Mouse (Mus musculus): ENCODE data around the gene Hist1h4c. TPM values are rescaled to one million over a fixed set of nuclear protein-coding genes. Genes with fewer than 3 reads are reported as not detected.
A peak's percentile ranks its signal among the peaks of the same experiment; 100 is the strongest.

The Hist1h4c gene
- polyA plus RNA-seq, 1 experiment from 2014 or later = 2.5 TPM

DNA sequence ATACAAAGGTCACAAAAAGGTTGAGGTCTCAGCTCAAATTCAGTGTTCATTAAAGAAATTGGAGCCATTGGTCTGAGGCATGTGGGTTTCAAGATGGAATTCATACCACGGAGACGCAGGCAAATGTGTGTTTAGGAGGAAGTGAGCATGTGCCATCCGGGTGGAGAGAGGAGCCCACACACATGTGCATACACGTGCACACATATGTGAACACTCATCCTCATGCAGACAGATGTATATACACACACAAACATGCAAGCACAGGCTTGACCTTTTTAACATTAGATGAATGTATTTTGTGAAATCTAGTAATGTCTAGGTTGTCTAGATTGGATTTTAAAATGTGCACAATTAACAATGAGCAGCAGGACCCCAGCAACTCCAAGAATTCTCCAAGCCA lies 4.0 kb upstream of the Hist1h4c start:
- no peaks in the 10 kb centered on the region; the same call in 1 of the 2 replicates for H3K27me3 ChIP-seq
- peaks cover 14% of the 10 kb centered on the region for H3K4me1 ChIP-seq (replicated peaks)
- no peaks in the 10 kb centered on the region for H3K9me3 ChIP-seq
- no peak overlapping the region for H3K4me2 ChIP-seq
- no peak overlapping the region for H3K27ac ChIP-seq (replicated peaks)
- no peak overlapping the region for H3K9ac ChIP-seq
- no peak overlapping the region for H3K4me3 ChIP-seq
- H3K36me3 ChIP-seq = no peaks in the 10 kb centered on the region
- no peak for ATAC-seq (ENCODE audit: low read depth)
- WGBS = 86% methylated on average over 4 of the region's 4 CpGs

DNA sequence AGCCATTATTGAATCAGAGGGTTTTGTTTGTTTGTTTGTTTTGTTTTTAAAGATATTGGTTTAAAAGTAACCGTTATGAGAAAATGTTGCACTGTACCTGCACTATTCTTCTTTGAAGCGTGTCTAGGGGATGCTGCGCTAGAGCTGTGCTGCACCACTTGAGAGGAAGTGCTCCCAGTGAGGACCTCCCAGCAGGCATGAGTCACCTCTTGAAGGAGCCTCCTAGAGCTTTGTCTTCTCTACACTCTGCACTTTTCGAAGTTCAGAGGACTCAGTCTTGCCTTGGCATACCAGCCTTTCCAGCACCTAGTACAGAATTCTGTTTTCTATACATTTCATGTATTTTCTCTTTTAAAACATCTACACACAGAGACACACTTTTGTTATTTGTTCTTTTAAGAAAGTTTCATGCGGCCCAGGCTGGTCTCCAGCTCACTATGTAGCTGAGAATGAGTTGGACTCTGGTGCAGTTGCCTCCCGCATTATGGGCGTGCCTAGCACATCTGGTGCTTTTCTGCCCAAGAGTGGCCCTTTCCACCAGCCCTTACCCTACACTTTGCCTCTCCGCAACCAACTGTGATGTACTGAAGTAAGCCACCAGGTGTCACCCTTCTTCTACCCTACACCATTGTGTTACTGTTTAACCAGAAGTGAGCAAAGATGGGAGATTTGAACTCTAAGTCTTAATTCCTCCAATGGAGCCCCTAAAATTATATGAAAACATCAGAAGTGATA lies 2.7 kb upstream of the Hist1h4c start:
- no peaks in the 10 kb centered on the region; the same call in 1 of the 2 replicates for H3K27me3 ChIP-seq
- H3K27ac ChIP-seq (replicated peaks) = no peak overlapping the region

DNA sequence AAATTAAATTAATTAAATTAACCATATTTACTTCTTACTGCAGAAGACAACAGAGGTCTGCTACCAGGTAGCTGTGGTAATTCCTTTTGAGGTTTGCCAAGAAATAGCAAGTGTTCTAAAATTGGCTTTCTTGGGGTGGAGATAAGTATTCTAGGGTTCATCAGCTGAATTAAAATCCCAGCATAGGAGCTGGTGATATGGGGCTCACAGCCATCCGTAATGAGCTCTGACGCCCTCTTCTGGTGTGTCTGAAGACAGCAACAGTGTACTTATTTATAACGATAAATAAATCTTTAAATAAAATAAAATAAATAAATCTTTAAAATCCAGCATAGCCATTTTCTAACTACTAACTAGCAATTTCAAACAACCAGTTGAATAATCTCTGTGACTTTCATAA lies 1.5 kb upstream of the Hist1h4c start:
- no peak for ATAC-seq (ENCODE audit: low read depth)
- H3K36me3 ChIP-seq = no peaks in the 10 kb centered on the region
- no peaks in the 10 kb centered on the region for H3K9me3 ChIP-seq
- no peak overlapping the region for H3K4me2 ChIP-seq
- no peak overlapping the region for H3K4me3 ChIP-seq
- H3K27ac ChIP-seq (replicated peaks) = no peak overlapping the region
- no peak overlapping the region for H3K9ac ChIP-seq
- no peaks in the 10 kb centered on the region; the same call in 1 of the 2 replicates for H3K27me3 ChIP-seq
- peaks cover 14% of the 10 kb centered on the region for H3K4me1 ChIP-seq (replicated peaks)
- 68% methylated on average over 3 of the region's 3 CpGs for WGBS

More for the DNA sequence above, 2.7 kb upstream of the Hist1h4c start:
- H3K4me1 ChIP-seq (replicated peaks) = peaks cover 14% of the 10 kb centered on the region
- peak; percentile 49; the same call in 1 of the 2 replicates for ATAC-seq (ENCODE audit: low read depth)
- H3K4me3 ChIP-seq = no peak overlapping the region
- no peak overlapping the region for H3K9ac ChIP-seq
- 36% methylated on average over 8 of the region's 8 CpGs for WGBS
- no peaks in the 10 kb centered on the region for H3K9me3 ChIP-seq
- H3K4me2 ChIP-seq = no peak overlapping the region
- no peaks in the 10 kb centered on the region for H3K36me3 ChIP-seq

DNA sequence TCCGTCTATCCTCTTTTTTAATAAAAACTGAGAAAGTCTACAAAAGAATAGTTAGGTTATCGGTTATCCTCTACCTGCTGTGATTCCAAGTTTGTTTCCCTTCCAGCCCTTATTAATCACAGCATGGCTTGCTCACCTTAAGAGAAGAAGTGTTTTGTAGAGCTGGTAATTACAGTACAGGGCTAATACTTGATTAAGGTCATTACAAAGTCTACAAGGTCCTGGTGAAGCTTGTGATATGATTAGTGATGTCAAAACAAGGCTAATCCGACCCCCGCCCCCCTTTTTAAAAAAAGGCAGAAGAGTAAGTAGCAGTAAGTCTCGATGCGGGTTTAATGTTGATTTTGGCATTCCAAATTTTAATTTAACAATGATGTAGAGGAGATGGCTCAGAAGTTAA lies 742 bp upstream of the Hist1h4c start:
- no peak for ATAC-seq (ENCODE audit: low read depth)
- H3K4me2 ChIP-seq = peak overlapping the region; percentile 73
- H3K36me3 ChIP-seq = no peaks in the 10 kb centered on the region
- no peaks in the 10 kb centered on the region for H3K9me3 ChIP-seq
- peak overlapping the region; percentile 48; the same call in 1 of the 2 replicates for H3K9ac ChIP-seq
- H3K4me3 ChIP-seq = no peak overlapping the region
- H3K4me1 ChIP-seq (replicated peaks) = peaks cover 14% of the 10 kb centered on the region
- no peaks in the 10 kb centered on the region; the same call in 1 of the 2 replicates for H3K27me3 ChIP-seq
- peak overlapping the region; percentile 70 for H3K27ac ChIP-seq (replicated peaks)
- 73% methylated on average over 6 of the region's 6 CpGs for WGBS

DNA sequence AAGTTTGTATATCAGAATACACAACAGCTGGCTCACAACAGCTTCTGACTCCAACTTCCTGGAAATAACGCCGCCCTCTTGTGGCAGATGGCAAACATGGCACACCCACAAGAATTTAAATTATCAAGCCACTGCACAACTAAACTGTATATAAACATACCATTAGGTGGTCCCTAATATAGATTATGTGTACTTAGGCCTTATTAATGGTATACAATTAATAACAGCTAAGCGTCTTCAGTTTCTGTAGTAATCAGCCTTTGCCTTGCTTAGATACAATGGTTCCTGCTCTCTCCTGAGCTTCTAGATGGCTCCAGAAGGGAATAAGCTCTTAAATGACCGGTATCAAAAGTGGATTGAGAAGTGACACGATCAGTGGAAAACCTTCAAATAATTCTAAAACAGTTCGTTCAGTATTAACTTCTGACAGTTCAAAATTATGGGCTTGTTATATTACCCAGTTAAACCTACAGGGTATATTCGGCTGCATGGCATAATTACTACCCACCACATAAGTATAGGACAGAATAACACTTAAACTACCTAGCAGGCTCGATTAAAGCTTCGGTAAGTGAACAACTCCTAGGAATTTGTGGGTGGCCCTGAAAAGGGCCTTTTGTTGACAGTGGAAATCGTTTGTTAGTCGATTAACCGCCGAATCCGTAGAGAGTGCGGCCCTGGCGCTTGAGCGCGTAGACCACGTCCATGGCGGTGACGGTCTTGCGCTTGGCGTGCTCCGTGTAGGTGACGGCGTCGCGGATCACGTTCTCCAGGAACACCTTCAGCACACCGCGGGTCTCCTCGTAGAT lies 559 bp downstream of the Hist1h4c start:
- Histone ChIP-seq H3K27me3 (no peaks in the 10 kb centered on the region), H3K9me3 (no peaks in the 10 kb centered on the region), H3K9ac (peak overlapping the region; percentile 71), H3K4me3 (peak overlapping the region; percentile 45), H3K36me3 (no peaks in the 10 kb centered on the region), H3K4me2 (peak overlapping the region; percentile 73), H3K27ac (replicated peaks) (peak overlapping the region; percentile 92), H3K4me1 (replicated peaks) (peaks cover 14% of the 10 kb centered on the region)
- peak; percentile 82 for ATAC-seq (ENCODE audit: low read depth)
- WGBS = under 1% methylated on average over 27 of the region's 32 CpGs

DNA sequence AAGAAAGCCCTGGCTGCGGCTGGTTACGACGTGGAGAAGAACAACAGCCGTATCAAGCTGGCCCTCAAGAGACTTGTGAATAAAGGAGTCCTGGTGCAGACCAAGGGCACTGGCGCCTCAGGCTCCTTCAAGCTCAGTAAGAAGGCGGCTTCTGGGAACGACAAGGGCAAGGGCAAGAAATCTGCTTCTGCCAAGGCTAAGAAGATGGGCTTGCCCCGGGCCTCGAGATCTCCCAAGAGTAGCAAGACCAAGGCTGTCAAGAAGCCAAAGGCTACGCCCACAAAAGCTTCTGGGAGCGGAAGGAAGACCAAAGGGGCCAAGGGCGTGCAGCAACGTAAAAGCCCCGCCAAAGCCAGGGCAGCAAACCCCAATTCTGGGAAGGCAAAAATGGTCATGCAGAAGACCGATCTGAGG lies 2.2 kb downstream of the Hist1h4c start:
- WGBS = 67% methylated on average over 15 of the region's 15 CpGs
- H3K4me1 ChIP-seq (replicated peaks) = peaks cover 14% of the 10 kb centered on the region

DNA sequence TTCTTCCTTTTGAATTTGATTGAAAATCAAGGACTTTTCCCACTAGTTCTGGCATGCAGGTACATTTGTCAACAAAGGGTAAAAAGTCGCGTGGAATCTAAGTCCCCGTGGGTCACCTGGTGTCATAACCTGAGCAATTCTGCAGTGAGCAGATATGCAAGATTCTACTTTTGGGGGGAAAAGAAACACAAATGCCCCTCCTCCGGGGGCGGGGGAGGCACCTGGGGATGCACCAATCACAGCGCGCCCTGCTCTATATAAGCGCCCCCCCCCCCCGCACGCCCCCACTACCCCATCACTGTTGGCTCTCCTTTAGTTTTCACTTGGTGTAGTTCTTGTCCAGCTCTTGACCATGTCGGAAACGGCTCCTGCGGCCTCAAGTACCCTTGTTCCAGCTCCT lies 2.7 kb downstream of the Hist1h4c start, which contains the start of gene Hist1h1t:
TSS of gene Hist1h1t (plus strand) at position 301 of the 400 bp plus-strand sequence.
- Histone ChIP-seq H3K4me1 (replicated peaks) (peaks cover 14% of the 10 kb centered on the region), H3K4me2 (peak within 1 kb of the TSS; percentile 12; the same call in 1 of the 2 replicates), H3K27me3 (no peaks in the 10 kb centered on the region), H3K36me3 (no peaks in the 10 kb centered on the region), H3K27ac (replicated peaks) (no peak within 1 kb of the TSS), H3K9me3 (no peaks in the 10 kb centered on the region), H3K9ac (no peak within 1 kb of the TSS), H3K4me3 (no peak within 1 kb of the TSS)
- no peak for ATAC-seq (ENCODE audit: low read depth)
- WGBS = 54% methylated on average over 9 of the region's 13 CpGs

More for the DNA sequence above, 2.2 kb downstream of the Hist1h4c start:
- no peaks in the 10 kb centered on the region for H3K36me3 ChIP-seq
- no peak overlapping the region for H3K27ac ChIP-seq (replicated peaks)
- H3K9ac ChIP-seq = no peak overlapping the region
- ATAC-seq (ENCODE audit: low read depth) = no peak
- H3K4me3 ChIP-seq = no peak overlapping the region
- H3K4me2 ChIP-seq = peak overlapping the region; percentile 12; the same call in 1 of the 2 replicates
- H3K9me3 ChIP-seq = no peaks in the 10 kb centered on the region
- H3K27me3 ChIP-seq = no peaks in the 10 kb centered on the region

DNA sequence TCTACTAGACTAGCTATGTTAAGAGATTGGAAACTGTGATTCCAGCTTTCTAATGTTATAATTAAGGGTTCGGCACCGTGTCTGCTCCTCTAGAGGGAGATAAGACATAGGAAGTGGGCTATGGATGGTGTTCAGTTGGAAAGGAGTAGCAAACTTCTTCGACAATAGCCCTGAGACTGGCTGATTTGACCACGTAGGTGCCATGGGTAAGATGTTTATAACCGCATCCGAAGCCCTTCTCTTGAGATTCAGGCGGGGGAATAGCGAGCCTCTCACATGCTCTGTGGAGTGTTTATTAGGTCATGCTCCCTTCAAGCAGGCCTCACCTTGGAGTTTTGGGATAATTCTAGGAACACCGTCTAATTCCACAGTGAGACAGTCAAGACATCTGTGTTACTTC lies 3.3 kb downstream of the Hist1h4c start:
- peaks cover 14% of the 10 kb centered on the region for H3K4me1 ChIP-seq (replicated peaks)
- WGBS = 93% methylated on average over 9 of the region's 9 CpGs

DNA sequence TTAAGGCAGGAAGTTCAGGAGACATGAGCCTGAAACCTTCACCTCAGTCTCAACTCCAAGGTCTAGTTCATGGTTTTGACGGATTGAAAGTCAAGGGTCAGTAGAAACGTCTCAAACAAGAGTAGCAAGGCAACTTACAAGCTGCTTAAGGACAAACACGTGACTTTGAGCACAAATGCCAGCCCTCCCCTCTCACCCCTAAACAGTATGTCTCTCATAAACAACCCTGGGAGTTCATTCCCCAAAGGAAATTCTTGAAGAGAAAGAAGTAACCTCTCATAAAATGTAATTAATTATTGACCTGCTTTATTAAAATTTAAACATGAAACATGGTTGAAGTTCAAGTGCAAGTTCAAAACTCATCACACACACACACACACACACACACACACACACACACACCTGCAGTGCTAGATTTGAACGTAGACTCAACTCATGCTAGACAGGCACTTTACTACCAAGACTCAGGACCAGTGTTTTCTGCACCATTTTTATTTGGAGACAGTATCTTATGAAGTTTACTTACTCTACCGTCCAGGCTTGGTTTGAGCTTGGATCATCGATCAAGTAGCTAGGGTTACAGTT lies 4.3 kb downstream of the Hist1h4c start:
- no peak for ATAC-seq (ENCODE audit: low read depth)
- WGBS = 86% methylated on average over 6 of the region's 6 CpGs

More for the DNA sequence above, 3.3 kb downstream of the Hist1h4c start:
- Histone ChIP-seq H3K36me3 (no peaks in the 10 kb centered on the region), H3K9me3 (no peaks in the 10 kb centered on the region), H3K27ac (replicated peaks) (no peak overlapping the region), H3K27me3 (no peaks in the 10 kb centered on the region), H3K4me3 (no peak overlapping the region), H3K9ac (no peak overlapping the region), H3K4me2 (no peak overlapping the region)
- no peak for ATAC-seq (ENCODE audit: low read depth)

DNA sequence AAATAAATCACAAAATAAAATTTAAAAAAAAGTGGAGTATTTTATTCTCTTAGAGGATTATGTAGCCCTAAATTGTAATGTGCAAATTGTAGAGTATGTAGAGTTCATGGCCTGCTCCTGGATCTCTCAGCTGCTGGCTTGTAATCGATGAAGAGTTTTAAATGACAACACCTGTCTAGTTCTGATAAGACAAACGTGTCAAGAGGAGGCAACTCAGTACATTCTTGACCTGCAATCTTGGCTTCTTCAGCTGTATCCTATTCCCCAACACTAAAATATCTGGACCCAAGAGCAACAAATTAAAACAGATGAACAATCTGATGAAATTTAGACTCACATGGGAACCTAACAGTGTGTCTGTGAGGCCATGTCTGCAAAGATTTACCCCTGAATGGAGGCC lies 8.8 kb downstream of the Hist1h4c start:
- H3K9ac ChIP-seq = no peak overlapping the region
- ATAC-seq (ENCODE audit: low read depth) = no peak
- peaks cover 16% of the 10 kb centered on the region for H3K4me1 ChIP-seq (replicated peaks)
- no peaks in the 10 kb centered on the region for H3K36me3 ChIP-seq
- no peaks in the 10 kb centered on the region for H3K27me3 ChIP-seq
- no peak overlapping the region for H3K4me2 ChIP-seq
- no peaks in the 10 kb centered on the region for H3K9me3 ChIP-seq
- no peak overlapping the region for H3K4me3 ChIP-seq
- 83% methylated on average over 2 of the region's 2 CpGs for WGBS
- H3K27ac ChIP-seq (replicated peaks) = no peak overlapping the region

More for the DNA sequence above, 4.3 kb downstream of the Hist1h4c start:
- H3K4me3 ChIP-seq = no peak overlapping the region
- H3K9me3 ChIP-seq = no peaks in the 10 kb centered on the region
- H3K27me3 ChIP-seq = no peaks in the 10 kb centered on the region
- no peak overlapping the region for H3K27ac ChIP-seq (replicated peaks)
- no peak overlapping the region for H3K4me2 ChIP-seq
- H3K9ac ChIP-seq = no peak overlapping the region
- H3K4me1 ChIP-seq (replicated peaks) = peaks cover 11% of the 10 kb centered on the region
- no peaks in the 10 kb centered on the region for H3K36me3 ChIP-seq

DNA sequence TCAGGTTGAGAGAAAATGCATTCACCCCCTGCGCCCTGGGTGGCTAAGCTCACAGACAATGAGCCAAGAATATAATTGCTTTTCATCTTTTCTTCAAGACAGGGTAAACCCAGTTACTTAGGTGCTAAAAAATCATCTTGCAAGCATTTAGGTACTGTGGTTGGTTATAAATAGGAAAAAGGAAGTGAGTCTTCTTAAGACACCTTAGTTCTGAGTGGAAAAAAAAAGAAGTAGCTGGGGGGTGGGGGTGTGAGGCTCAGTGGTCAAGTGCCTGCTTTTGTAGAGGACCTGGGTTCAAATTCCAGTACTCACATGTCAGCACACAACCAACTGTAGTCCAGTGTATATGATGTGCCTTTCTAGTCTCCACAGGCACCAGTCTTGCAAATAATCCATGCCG lies 9.3 kb downstream of the Hist1h4c start:
- H3K9ac ChIP-seq = no peak overlapping the region
- no peak overlapping the region for H3K4me2 ChIP-seq
- no peak for ATAC-seq (ENCODE audit: low read depth)
- no peaks in the 10 kb centered on the region for H3K27me3 ChIP-seq
- H3K36me3 ChIP-seq = no peaks in the 10 kb centered on the region
- H3K4me1 ChIP-seq (replicated peaks) = peaks cover 16% of the 10 kb centered on the region
- WGBS = 96% methylated on average over 2 of the region's 2 CpGs
- H3K27ac ChIP-seq (replicated peaks) = no peak overlapping the region
- H3K4me3 ChIP-seq = no peak overlapping the region
- H3K9me3 ChIP-seq = no peaks in the 10 kb centered on the region

DNA sequence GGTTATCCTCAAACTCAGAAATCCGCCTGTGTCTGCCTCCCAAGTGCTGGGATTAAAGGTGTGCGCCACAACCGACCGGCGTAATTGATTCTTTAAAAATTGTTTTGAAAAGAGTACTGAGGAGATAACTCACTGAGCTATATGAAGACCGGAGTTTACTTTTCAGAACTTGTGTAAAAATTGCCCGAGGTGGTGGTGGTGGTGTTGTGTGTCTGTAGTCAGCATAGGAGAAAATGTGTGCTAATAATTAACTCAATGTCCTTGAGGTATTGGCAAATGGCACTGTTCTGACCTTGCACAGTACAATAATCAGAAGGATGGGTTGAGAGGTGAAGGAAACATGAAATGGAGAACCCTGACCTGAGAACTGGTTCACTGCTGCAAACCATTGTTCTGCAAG lies 10.3 kb downstream of the Hist1h4c start:
- Histone ChIP-seq H3K4me1 (replicated peaks) (peaks cover 21% of the 10 kb centered on the region), H3K9me3 (no peaks in the 10 kb centered on the region), H3K9ac (no peak overlapping the region), H3K27me3 (no peaks in the 10 kb centered on the region), H3K4me3 (no peak overlapping the region), H3K27ac (replicated peaks) (no peak overlapping the region), H3K4me2 (no peak overlapping the region), H3K36me3 (no peaks in the 10 kb centered on the region)
- no peak for ATAC-seq (ENCODE audit: low read depth)
- 94% methylated on average over 7 of the region's 7 CpGs for WGBS
